Mouse (Mus musculus): ENCODE measurements around the gene Cmklr1.

Cmklr1 gene

DNA sequence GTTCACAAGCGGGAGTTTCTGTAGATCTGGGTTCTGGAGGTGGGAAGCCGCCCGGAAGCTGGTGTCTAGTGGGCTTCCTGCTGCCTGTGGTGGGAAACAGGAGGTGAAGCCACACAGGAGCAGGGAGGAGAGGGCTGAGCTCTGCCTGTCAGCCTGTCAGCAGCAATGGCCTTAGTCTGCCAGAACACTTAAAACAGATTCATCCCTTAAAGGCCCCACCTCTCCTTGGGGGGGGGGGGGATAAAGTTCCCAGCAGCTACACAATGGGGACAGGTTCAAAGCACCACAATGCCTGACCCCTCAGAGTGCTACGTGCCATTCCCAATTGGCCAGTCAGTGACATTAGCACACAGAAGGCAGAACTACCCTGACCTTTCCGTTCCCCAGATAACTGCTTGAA, 2.0 kb upstream of the Cmklr1 start:
- no peak for DNase-seq (ENCODE audit: low read depth)

DNA sequence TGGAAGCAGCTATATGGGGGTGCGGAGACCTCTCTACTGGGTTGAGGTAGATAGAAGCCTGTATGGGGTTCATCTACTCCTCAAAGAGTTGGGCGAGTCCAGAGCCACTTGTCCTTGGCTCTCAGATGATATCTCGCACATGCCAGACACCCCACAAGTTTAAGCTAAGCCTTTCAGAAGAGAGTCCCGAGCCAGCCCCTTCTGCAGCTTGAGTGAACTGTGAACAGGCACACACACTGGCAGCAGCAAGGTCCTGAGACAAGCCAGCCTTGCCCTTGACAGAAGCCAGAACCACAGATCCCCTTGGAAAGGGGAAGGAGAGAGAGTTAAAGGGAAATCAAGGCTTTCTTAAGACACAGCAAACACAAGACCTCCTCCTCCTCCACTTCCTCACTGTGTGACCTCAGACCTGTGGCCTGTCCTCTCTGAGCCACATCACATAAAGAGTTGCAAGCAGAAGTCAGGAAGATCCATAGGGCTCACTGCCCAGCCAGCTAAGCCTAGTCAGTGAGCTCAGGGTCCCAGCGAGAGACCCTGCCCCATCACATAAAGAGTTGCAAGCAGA, 1.5 kb downstream of the Cmklr1 start:
- no peak for DNase-seq (ENCODE audit: low read depth)

DNA sequence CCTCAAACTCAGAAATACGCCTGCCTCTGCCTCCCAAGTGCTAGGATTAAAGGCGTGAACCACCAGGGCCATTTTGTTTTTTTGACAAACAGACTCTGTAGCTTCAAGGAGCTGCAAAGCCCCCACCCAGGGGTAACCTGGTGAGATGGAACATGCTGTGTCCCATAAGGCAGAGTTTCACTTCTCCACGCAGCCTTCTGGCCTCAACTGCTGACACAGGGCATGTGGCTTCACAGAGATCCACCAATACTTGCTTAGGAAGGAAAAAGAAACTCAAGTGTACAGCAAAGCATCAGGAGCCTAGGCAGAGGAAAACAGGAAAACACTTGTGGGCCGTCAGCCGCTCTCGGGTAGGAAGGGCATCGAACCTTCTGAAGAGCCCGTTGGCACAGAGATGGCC, 3.1 kb downstream of the Cmklr1 start:
- DNase-seq (ENCODE audit: low read depth) = no peak

DNA sequence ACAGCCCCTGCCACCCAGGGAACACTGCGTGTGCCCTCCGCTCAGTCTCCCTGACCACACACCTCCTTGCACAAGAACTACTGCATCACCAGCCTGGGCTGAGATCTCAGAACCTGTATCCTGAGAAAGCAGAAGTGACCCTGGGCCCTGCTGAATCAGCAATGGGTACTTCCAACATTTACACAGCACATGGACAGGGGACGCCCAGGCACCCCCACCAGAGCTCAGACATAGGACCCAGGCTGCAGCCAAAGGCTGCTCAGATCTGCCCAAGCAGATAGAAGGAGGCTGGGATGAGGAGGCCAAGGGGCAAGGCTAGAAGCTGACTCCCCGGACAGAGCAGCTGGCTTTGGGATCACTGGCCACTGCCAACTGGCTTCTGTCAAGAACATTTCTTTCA, 5.7 kb downstream of the Cmklr1 start:
- DNase-seq (ENCODE audit: low read depth) = no peak

DNA sequence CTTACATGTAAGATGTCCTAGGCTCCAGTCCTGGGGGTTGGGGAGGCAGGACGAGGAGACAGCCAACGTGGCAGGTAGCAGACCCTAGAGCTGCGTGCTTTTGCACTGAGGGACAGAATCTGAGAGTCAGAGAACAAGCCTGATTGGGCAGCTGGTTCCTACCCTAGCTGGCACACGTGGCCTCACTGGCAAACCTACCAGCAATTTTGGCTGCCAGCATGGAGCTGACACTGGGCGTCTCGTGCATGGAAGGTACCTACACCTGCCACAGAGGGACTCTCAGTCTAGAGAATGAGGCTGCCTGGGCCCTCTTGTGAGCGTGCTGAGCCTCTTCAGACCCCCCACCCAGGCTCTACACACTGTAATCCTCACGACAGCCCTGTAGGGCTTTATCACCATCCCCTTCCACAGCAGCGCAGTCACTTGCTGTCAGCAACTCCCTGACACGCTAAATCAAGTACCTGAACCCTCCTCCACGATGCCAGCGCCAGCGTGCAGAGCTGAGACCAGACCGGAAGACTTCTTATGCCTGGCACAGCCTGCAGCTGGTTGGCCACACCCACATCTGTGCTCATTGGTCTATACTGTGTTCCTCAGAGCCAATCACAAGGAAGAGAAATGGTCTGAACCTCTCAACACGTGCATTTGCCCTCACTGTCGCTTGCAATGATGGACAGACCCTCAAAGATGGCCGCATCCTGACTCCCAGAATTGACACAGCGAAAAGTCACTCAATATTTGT, 6.9 kb downstream of the Cmklr1 start:
- DNase-seq (ENCODE audit: low read depth) = peak; percentile 8

DNA sequence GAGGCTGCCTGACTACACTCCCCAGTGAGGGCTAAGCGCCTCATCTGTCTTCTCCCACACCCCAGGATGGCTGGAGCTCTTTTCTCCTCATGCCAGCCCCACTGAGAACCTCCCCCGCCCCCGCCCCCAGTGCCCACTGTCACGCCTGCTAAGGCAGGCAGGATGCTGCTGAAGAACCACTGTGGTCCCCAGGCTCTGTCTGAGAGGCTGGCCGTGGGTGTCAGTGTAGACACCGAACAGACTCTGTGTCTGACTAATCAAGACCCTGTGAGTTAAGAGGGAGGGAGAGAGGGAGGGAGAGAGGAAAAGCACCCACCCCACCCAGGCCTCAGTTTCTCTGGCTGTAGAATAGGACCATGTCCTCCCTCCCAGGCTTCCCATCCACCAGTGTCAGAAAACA, 9.2 kb downstream of the Cmklr1 start:
- no peak for DNase-seq (ENCODE audit: low read depth)

DNA sequence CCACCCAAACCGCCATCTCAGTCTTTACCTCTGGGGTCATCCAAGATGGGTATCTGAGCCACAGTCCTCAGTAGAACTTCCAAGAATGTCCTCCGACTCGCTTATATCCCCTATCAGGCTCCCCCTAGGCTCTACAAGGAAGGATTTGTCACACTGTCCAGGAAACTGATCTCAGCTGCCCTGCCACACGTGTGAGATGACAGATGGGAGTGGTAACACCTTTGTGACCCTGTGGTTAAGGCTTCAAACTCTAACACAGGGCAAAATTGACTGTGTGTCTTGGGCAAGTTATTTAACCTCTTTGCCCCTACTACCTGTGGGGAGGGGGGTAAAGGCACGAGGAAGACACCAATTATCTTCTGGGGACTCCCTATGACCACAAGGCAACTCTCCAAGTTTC, 11.1 kb downstream of the Cmklr1 start:
- no peak for DNase-seq (ENCODE audit: low read depth)

DNA sequence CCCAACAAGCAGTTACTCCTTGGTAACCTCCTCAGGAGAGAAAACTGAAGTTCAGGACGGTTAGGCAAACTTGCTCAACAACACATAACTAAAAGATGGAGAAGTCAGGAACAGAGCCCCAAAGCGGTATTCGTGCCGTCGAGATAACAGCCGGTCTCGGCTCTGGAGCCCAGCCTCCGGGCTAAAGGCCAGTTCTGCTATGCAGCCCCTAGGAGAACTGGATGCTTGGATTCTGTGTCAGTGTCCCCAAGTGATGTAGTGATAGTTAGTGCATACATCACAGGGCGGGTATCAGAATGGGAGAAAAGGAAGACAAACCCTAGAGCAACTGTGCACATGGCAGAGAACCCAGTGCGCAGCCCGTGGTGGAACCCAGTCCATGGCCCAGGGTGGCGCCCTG, 12.2 kb downstream of the Cmklr1 start:
- DNase-seq (ENCODE audit: low read depth) = no peak

DNA sequence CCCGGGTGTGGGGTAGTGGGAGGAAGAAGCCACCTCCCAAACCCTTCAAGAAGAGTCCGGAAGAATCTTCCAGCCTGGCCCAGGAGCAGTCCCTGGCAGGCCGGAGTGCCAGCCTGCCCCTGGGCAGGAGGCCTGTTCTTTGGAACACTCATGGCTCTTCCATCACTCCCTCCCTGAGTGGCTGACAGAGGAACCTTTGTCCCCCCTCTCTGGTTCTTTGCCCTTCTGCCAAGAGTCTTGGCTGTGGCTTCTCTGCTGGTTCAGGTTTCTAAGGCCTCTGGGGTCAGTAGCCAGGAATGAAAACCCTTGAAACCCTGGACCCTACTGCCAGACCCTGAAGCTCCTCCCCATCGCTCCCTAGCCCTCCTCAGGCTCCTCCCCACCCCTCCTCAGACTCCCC, 12.6 kb downstream of the Cmklr1 start:
- DNase-seq (ENCODE audit: low read depth) = no peak

DNA sequence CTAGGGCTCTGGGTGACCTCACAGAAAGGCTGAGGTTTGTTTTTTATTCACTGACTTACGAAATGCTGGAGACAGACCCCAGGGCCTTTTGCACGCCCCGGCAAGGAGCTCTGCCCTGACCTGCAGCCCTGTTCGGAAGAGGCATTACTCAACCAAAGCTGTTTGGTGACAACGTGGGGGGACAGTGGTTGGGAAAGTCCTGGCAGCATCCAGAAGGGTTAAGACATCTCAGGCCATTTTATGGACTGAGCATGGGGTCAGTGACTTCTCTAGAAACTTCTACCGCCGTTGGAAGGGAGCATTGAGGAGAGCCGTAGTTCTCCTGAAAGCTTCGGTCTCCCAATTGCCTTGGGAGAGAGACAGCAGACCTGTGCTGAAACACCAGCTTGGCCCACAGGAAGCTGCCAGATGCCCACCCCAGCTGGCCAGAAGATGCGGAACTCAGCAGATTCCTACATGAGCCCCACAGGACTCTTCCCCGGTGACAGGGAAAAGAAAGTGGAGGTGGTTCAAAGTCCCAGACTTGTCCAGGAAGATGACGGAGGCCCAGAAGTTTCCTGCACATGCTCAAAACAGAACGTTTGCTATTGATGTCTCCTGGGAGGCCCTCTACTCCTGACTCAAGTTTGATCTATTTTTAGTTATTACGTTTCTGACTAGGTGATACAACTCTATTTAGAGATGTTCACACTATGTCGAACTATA, 14.2 kb downstream of the Cmklr1 start:
- no peak for DNase-seq (ENCODE audit: low read depth)

DNA sequence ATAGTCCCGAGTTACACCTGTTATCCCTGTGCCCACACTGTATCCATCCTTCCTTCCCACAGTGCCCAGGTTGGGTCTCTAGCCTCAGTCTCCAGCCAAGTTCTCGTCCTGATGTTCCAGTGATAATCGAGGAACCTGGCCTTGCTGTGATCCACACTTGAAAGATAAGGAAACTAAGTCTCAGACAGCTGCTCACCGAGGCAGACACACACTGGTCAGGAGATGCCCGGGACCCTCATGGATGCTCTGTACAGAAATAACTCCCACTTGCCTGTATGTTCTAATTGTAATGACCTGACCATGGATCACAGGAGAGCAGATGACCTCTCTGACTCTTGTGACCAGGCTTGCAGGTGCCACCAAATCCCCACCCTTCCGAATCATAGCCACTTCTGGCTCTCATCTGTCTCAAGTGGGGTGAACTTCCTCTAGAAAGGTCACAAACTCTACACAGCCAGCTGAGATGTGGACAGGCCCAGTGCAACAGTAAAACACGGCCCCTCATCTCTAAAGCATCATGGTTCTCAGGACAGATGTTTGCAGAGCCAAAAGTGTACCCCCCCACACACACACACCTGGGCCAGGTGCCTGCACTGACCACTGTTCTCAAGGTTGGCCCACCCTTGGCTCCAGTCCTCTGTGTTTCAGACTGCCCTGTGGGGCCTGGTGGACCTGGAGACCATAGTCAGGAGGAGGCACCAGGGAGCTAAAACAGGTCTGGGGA, 15.2 kb downstream of the Cmklr1 start:
- no peak for DNase-seq (ENCODE audit: low read depth)

DNA sequence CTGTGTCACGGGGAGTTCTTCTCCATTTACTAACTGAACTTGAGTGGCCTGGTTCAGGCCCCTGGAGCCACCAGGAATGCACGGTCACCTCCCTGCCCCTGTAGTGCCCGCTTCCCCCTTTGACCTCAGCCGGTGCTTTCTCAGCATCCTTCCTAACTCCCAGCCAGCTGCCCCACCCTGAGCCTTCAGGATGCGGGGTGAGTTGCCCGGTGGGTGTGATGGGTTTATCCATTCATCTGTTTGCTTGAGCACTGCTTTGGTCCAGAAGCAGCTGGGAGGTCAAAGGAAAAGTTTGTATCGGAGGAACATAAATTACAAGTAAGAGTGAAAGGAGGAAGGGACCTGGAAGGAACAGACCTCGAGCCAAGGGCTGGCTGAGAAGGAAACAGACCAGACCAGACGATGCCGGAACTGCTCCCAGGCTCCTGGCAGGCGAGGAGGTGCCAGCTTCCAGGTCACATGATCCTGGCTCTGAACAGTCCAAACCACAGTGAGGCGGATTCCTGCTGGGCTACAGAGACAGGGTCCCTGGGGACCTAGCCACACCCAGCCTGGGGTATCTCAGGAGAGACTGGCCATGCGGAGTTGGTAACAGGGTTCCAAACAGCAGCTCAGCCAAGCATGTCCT, 16.1 kb downstream of the Cmklr1 start:
- no peak for DNase-seq (ENCODE audit: low read depth)

DNA sequence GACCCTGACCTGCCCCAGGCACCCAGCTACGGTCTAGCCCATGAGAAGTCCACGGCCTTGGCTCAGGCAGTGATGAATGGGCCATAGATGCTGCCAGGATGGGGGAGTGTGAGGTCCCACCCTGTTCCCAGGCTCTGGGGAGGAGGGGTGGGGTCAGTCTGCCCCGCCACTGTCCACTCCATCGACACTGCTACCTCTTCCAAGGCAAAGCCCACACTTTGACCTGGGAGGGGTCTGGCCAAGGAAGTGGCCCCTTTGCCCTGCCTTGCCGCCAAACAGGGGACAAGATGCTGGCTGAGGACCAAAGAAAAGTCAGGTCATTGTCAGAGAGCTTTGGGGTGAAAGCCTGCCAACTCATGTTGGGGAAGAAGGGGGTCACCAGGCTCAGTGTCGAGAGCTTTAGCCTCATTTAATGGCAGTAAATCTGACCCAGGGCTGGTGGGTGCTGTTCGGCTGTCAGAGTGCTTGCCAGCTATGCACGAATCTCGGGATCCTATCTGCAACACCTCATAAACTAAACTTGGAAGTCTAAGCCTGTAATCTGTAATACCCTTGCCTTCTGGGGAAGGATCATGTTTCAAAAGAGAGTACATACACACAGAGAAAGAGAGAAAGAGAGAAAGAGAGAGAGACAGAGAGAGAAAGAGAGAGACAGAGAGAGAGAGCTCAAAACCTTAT, 17.1 kb downstream of the Cmklr1 start:
- DNase-seq (ENCODE audit: low read depth) = no peak

DNA sequence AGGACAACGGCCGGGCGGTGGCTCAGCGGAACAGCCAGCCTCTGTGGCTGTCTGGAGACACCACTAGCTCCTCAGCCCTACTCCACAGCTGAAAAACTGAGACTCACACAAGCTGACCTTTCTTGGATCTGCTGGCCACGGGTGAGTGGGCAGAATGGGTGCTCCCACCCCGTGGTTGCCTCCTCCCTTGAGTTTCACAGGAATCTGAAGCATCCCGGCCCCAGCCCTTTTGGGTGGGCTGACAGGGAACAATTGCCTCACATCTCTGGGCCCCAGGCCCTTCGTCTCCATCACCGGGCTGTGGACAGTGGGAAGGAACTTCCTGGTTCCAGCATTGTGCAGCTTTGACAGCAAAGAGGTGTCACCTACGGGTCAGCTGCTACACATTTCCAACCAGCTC, 20.1 kb downstream of the Cmklr1 start:
- DNase-seq (ENCODE audit: low read depth) = no peak

DNA sequence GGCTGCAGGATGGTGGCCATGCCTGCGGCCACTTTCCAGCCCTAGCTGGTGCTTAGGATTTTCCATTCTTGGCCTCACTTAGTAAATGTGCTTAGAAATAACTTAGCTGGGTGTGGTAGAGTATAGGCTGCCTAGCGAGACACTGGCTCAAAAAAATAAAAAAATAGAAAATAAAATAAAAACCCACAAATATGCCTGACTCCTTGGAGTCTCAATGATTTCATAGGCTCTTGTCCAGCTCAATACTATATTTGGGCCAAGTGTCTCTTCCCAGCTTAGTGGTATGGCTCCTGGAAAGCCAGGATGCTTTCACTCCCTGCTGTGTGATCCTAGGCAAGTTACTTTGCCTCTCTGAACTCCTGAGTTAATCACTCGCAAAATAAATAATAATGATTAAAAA, 21.0 kb downstream of the Cmklr1 start:
- DNase-seq (ENCODE audit: low read depth) = no peak

DNA sequence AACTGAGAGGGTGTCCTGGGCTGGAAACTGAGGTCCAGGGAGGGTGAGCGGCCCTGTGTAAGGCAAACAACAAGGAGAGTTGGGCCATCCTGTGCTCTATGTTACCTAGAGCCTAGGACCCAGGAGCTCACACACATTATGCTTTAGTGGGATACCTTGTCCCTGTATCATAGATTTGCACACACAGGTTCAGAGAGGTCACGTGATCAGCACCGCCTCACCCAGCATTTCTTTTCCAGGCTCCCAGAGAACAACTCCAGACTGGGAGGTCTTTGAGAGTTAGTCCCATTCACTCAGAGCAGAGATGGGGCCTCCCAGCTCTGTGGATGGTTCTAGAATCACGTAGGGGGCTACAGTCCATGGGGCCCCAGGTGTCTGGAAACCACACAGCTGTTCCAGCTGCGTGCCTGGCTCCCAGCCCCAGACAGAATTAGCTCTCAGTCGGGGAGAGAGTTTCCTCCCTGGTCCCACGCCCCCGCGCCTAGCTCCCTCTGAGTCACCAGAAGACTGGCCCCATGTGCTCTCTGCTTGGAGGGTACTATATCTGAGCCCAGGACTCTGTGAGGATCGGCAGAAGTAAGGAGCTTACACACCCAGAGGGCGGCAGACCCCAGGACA, 22.3 kb downstream of the Cmklr1 start:
- DNase-seq (ENCODE audit: low read depth) = no peak

DNA sequence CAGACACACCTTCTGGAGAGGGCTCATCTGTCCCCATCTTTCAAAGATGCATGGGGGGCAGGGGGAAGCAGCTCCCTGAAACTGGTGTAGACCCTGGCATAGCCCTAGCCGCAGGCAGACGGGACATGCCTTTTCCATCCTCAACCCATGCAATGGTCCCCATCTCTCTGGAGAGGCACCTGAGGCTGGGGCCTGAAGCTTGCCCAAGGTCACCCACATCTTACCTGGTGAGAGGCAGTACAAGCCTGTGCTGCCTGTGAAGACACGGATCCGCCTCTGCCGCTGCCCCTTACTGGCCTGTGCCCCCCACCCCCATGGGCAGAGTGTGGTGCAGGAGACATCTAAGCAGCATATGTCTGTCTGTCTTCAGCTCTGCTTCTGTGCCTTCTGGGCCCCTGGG, 23.2 kb downstream of the Cmklr1 start:
- no peak for DNase-seq (ENCODE audit: low read depth)

DNA sequence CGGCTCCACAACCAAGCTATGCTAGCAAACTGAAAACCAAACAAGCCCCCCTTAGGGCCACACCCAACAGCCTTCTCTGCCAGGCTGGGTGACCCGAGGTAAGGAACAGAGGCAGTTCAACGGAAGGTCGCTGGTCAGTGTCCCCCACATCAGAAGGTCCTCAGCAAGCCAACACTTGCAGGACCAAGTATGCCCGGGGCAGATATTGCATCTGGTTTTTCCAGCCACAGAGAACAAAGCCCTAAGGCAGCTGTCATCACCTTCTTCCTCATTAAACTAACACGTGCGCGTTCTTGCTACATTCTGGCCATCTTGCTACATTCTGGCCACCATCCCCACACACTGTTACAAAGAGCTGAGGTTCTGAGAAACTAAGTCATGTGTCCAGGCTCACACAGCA, 23.9 kb downstream of the Cmklr1 start:
- DNase-seq (ENCODE audit: low read depth) = no peak

DNA sequence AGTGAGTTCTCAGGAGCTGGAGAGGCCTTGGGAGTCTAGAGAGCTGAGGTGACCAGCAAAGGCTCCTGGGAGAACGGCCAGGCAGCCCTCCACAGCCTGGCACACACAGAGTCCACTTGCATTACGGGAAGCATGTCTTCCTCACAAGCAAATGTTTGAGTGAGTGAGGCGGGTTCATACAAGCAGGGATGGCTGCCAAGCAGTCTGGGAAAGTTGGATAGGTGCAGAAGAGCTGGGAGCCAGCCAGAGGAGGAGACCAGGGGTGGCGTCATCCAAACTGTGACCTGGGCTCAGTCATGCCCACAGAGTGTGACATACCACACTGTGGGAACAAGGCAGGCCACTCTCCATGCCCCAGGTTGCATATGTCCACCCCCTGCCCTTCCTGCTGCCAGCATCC, 25.2 kb downstream of the Cmklr1 start:
- DNase-seq (ENCODE audit: low read depth) = no peak

DNA sequence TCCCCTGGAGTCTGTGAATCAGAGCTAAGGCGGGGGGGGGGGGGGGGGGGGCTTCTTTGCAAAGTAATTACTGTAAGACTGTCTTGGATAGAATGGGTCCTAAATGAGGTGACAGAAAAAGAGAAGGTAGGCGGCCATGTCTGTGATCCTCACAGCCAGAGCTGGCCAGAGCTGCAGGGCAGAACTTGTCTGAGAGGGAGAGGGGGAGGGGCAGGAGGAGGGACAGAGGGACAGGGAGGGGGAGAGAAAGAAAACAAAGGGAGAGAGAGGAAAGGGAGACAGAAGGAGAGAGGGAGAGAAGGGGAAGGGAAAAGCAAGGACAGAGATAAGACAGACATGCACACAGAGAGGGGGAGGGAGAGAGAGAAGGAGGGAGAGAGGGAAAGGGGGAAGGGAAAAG, 27.2 kb downstream of the Cmklr1 start:
- no peak for DNase-seq (ENCODE audit: low read depth)

DNA sequence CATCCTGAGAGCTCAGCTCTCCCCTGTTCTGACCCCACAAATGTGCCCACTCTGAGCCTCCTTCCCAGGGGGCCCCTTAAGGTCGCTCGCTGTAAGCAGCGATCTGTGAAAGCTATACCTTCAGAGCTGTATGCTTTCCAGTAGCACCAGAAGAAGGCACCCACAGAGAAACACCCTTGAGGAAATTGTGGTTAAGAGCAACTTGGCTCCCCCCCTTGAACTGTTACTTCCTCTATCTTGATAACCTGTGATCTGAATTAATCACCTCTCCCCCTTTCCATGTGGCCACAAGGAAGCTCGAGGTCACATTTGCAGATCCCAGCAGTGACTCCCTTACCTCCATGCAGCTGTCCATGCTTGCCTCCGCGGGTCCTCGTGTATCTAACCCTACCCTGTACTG, 29.2 kb downstream of the Cmklr1 start:
- DNase-seq (ENCODE audit: low read depth) = peak; percentile 14
